Mouse (Mus musculus) neural tube, embryonic 13.5 days (tissue): Measurements from ENCODE around the gene Trim8. TPM values are rescaled to one million over a fixed set of nuclear protein-coding genes. Genes with fewer than 3 reads are reported as not detected.
A peak's percentile ranks its signal among the peaks of the same experiment; 100 is the strongest.

Experiments
- ATAC-seq: fragments of 200-750 bp; cut with Nextera tagmentation; 2 replicates; pipeline ENCODE4 v1.8.0; 2017; ENCODE audit warnings: low read depth, mild to moderate bottlenecking, moderate TSS enrichment, moderate library complexity
- H3K27ac ChIP-seq: fragments of 300-500 bp; sonication (generic); replicated peaks from 2 replicates; pipeline ENCODE4 v1.5.1; 2015; ENCODE audit warnings: moderate library complexity, mild to moderate bottlenecking, inconsistent platforms
- H3K27me3 ChIP-seq: fragments of 300-500 bp; sonication (generic); 2 replicates; pipeline ENCODE4 v1.6.1; 2015; ENCODE audit warnings: mild to moderate bottlenecking, inconsistent platforms
- H3K36me3 ChIP-seq: fragments of 300-500 bp; sonication (generic); 2 replicates; pipeline ENCODE4 v1.6.1; 2015; ENCODE audit warnings: mild to moderate bottlenecking, inconsistent platforms
- H3K4me1 ChIP-seq: fragments of 300-500 bp; sonication (generic); replicated peaks from 2 replicates; pipeline ENCODE4 v1.6.1; 2015; ENCODE audit warnings: inconsistent platforms
- H3K4me2 ChIP-seq: fragments of 300-500 bp; sonication (generic); 2 replicates; pipeline ENCODE4 v1.6.1; 2015; ENCODE audit warnings: inconsistent platforms, mild to moderate bottlenecking, moderate library complexity
- H3K4me3 ChIP-seq: fragments of 300-500 bp; sonication (generic); 2 replicates; pipeline ENCODE4 v1.5.1; 2015; ENCODE audit warnings: mild to moderate bottlenecking, inconsistent platforms
- H3K9ac ChIP-seq: fragments of 300-500 bp; sonication (generic); 2 replicates; pipeline ENCODE4 v1.6.1; 2015; ENCODE audit warnings: moderate library complexity, mild to moderate bottlenecking, inconsistent platforms
- H3K9me3 ChIP-seq: fragments of 300-500 bp; sonication (generic); 2 replicates; pipeline ENCODE4 v1.6.1; 2016; ENCODE audit warnings: inconsistent platforms
- WGBS: fragments of 180-500 bp; shearing (Covaris S2); methylation state at CpG from one replicate; pipeline ENCODE4 v1.1.7; 2015; 5-methylcytosine and 5-hydroxymethylcytosine counted together
- polyA plus RNA-seq: library from polyadenylated mRNA; unstranded; fragments of >200 nt; fragmentation: Nextera tagmentation; extraction: Ambion mirVana; gene quantifications from 2 replicates; pipeline ENCODE4 v1.2.1, GENCODE M21; 2015

Gene Trim8
- polyA plus RNA-seq, 1 experiment from 2014 or later = 30.4 TPM

GRCm38 (mm10) chr19:46463446-46463845 lies 38.1 kb upstream of the Trim8 start:
- H3K36me3 ChIP-seq = peaks cover 55% of the 10 kb centered on the region
- H3K4me2 ChIP-seq = no peak overlapping the region
- H3K4me1 ChIP-seq = peaks cover 10% of the 10 kb centered on the region
- H3K4me3 ChIP-seq = no peak overlapping the region
- WGBS = 97% methylated on average over 4 of the region's 4 CpGs
- H3K27ac ChIP-seq = no peak overlapping the region
- H3K27me3 ChIP-seq = no peaks in the 10 kb centered on the region
- H3K9ac ChIP-seq = no peak overlapping the region
- ATAC-seq = no peak
- H3K9me3 ChIP-seq = no peaks in the 10 kb centered on the region

GRCm38 (mm10) chr19:46466160-46466559 lies 35.3 kb upstream of the Trim8 start:
- H3K9me3 ChIP-seq = no peaks in the 10 kb centered on the region
- H3K4me3 ChIP-seq = no peak overlapping the region
- WGBS = 75% methylated on average over 6 of the region's 6 CpGs
- H3K9ac ChIP-seq = no peak overlapping the region
- no peak for ATAC-seq
- H3K4me1 ChIP-seq = peaks cover 31% of the 10 kb centered on the region
- H3K36me3 ChIP-seq = peaks cover 37% of the 10 kb centered on the region
- no peak overlapping the region for H3K27ac ChIP-seq
- no peak overlapping the region for H3K4me2 ChIP-seq
- H3K27me3 ChIP-seq = no peaks in the 10 kb centered on the region

GRCm38 (mm10) chr19:46467051-46467503 lies 34.4 kb upstream of the Trim8 start:
- Histone ChIP-seq H3K9ac (no peak overlapping the region), H3K4me3 (no peak overlapping the region), H3K4me1 (peaks cover 41% of the 10 kb centered on the region), H3K9me3 (no peaks in the 10 kb centered on the region), H3K36me3 (peaks cover 29% of the 10 kb centered on the region), H3K4me2 (no peak overlapping the region), H3K27ac (no peak overlapping the region), H3K27me3 (no peaks in the 10 kb centered on the region)
- no peak for ATAC-seq
- 65% methylated on average over 3 of the region's 3 CpGs for WGBS

GRCm38 (mm10) chr19:46470364-46471240 lies 30.9 kb upstream of the Trim8 start:
- H3K4me3 ChIP-seq = no peak overlapping the region
- H3K36me3 ChIP-seq = peaks cover 39% of the 10 kb centered on the region
- peak overlapping the region; percentile 91 for H3K27ac ChIP-seq
- peak overlapping the region; percentile 52 for H3K9ac ChIP-seq
- H3K9me3 ChIP-seq = no peaks in the 10 kb centered on the region
- no peaks in the 10 kb centered on the region for H3K27me3 ChIP-seq
- H3K4me2 ChIP-seq = no peak overlapping the region
- WGBS = 18% methylated on average over 17 of the region's 17 CpGs
- ATAC-seq = peak; percentile 76
- peaks cover 51% of the 10 kb centered on the region for H3K4me1 ChIP-seq

GRCm38 (mm10) chr19:46471324-46472093 lies 30.0 kb upstream of the Trim8 start:
- H3K4me3 ChIP-seq = no peak overlapping the region
- peak overlapping the region; percentile 91 for H3K27ac ChIP-seq
- no peaks in the 10 kb centered on the region for H3K9me3 ChIP-seq
- no peak overlapping the region for H3K4me2 ChIP-seq
- peaks cover 45% of the 10 kb centered on the region for H3K4me1 ChIP-seq
- H3K9ac ChIP-seq = peak overlapping the region; percentile 52
- H3K27me3 ChIP-seq = no peaks in the 10 kb centered on the region
- peaks cover 42% of the 10 kb centered on the region for H3K36me3 ChIP-seq
- 13% methylated on average over 10 of the region's 10 CpGs for WGBS
- ATAC-seq = peak; percentile 80

GRCm38 (mm10) chr19:46477432-46477845 lies 24.1 kb upstream of the Trim8 start:
- H3K4me2 ChIP-seq = no peak overlapping the region
- peaks cover 43% of the 10 kb centered on the region for H3K4me1 ChIP-seq
- no peaks in the 10 kb centered on the region for H3K27me3 ChIP-seq
- H3K9me3 ChIP-seq = no peaks in the 10 kb centered on the region
- peak; percentile 23; the same call in 1 of the 2 replicates for ATAC-seq
- no peak overlapping the region for H3K4me3 ChIP-seq
- H3K36me3 ChIP-seq = peaks cover 64% of the 10 kb centered on the region
- 27% methylated on average over 10 of the region's 10 CpGs for WGBS
- peak overlapping the region; percentile 62; the same call in 1 of the 2 replicates for H3K27ac ChIP-seq
- no peak overlapping the region for H3K9ac ChIP-seq

GRCm38 (mm10) chr19:46478242-46478641 lies 23.3 kb upstream of the Trim8 start:
- H3K9ac ChIP-seq = no peak overlapping the region

GRCm38 (mm10) chr19:46478826-46479225 lies 22.7 kb upstream of the Trim8 start:
- no peak for ATAC-seq
- Histone ChIP-seq H3K9ac (no peak overlapping the region), H3K4me2 (no peak overlapping the region), H3K27ac (peak overlapping the region; percentile 62), H3K9me3 (no peaks in the 10 kb centered on the region), H3K4me3 (no peak overlapping the region), H3K4me1 (peaks cover 49% of the 10 kb centered on the region), H3K27me3 (no peaks in the 10 kb centered on the region), H3K36me3 (peaks cover 61% of the 10 kb centered on the region)
- 68% methylated on average over 5 of the region's 5 CpGs for WGBS

More at GRCm38 (mm10) chr19:46478242-46478641, 23.3 kb upstream of the Trim8 start:
- Histone ChIP-seq H3K36me3 (peaks cover 63% of the 10 kb centered on the region), H3K4me1 (peaks cover 44% of the 10 kb centered on the region), H3K4me2 (no peak overlapping the region), H3K9me3 (no peaks in the 10 kb centered on the region), H3K27ac (peak overlapping the region; percentile 62), H3K4me3 (no peak overlapping the region), H3K27me3 (no peaks in the 10 kb centered on the region)
- 80% methylated on average over 4 of the region's 4 CpGs for WGBS
- ATAC-seq = no peak

- no peak overlapping the region for H3K4me2 ChIP-seq
- WGBS = 80% methylated on average over 21 of the region's 21 CpGs
- ATAC-seq = no peak
- 0 out of 2 replicates have a peak overlapping the region, but pooled peaks have one; percentile 31 for H3K9ac ChIP-seq
- H3K27ac ChIP-seq = peak overlapping the region; percentile 2; the same call in 1 of the 2 replicates
- peaks cover 61% of the 10 kb centered on the region for H3K36me3 ChIP-seq
- H3K4me1 ChIP-seq = peaks cover 56% of the 10 kb centered on the region
- no peak overlapping the region for H3K4me3 ChIP-seq
- H3K27me3 ChIP-seq = no peaks in the 10 kb centered on the region
- no peaks in the 10 kb centered on the region for H3K9me3 ChIP-seq
These were observed 22.0 kb upstream of the Trim8 start for GRCm38 (mm10) chr19:46479306-46480075.

GRCm38 (mm10) chr19:46480624-46481345 lies 20.7 kb upstream of the Trim8 start:
- no peak overlapping the region for H3K4me2 ChIP-seq
- no peaks in the 10 kb centered on the region for H3K9me3 ChIP-seq
- H3K4me3 ChIP-seq = no peak overlapping the region
- no peak overlapping the region for H3K9ac ChIP-seq
- 76% methylated on average over 10 of the region's 10 CpGs for WGBS
- H3K27me3 ChIP-seq = no peaks in the 10 kb centered on the region
- peaks cover 60% of the 10 kb centered on the region for H3K36me3 ChIP-seq
- H3K4me1 ChIP-seq = peaks cover 61% of the 10 kb centered on the region
- H3K27ac ChIP-seq = peak overlapping the region; percentile 56
- ATAC-seq = no peak

- no peak for ATAC-seq
- Histone ChIP-seq H3K4me2 (no peak overlapping the region), H3K9ac (peak overlapping the region; percentile 31; the same call in 1 of the 2 replicates), H3K9me3 (no peaks in the 10 kb centered on the region), H3K4me3 (no peak overlapping the region), H3K27ac (peak overlapping the region; percentile 56), H3K27me3 (no peaks in the 10 kb centered on the region), H3K36me3 (peaks cover 64% of the 10 kb centered on the region), H3K4me1 (peaks cover 61% of the 10 kb centered on the region)
- 48% methylated on average over 3 of the region's 3 CpGs for WGBS
These were observed 20.1 kb upstream of the Trim8 start for GRCm38 (mm10) chr19:46481352-46481751.
